Mouse (Mus musculus) thymus, adult 2 months (tissue): ENCODE measurements around the gene Kcnh1.

ENCODE experiments used
- CTCF ChIP-seq: fragments of 200-500 bp; IDR thresholded peaks from 2 replicates; pipeline ENCODE4 v1.5.1; 2012; ENCODE audit warnings: mild to moderate bottlenecking, control low read depth, low read length, moderate library complexity, borderline replicate concordance; ENCODE audit not compliant: control insufficient read depth, poor library complexity, insufficient read depth; ENCODE audit errors: extremely low read depth
- POLR2A ChIP-seq: fragments of 200-500 bp; IDR thresholded peaks from 2 replicates; pipeline ENCODE4 v1.6.1; 2012; ENCODE audit warnings: mild to moderate bottlenecking, low read length, control low read depth, moderate library complexity; ENCODE audit not compliant: control insufficient read depth, poor library complexity, insufficient read depth; ENCODE audit errors: extremely low read depth

DNA sequence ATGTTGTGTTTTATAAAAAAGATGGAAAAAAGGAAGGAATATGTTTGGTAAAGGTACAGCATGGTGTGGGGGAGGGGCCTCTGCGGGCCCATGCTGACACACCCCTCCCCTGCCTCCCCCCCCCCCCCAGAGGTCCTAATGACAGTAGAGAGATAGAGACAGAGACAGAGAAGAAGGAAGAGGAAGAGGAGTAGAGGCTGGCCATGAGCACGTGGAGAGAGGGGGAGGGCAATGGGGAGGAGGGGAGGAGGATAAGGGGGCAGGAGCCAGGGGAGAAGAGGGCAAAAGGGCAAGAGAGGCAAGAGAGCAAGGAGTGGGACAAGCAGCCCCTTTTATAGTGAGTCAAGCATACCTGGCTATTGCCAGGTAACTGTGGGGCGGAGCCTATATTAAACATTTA is 123.5 kb downstream of the Kcnh1 start:
- no peak for TF ChIP-seq POLR2A
- no peak for TF ChIP-seq CTCF
